Mouse (Mus musculus): Measurements from ENCODE around the gene BC049730.

DNA sequence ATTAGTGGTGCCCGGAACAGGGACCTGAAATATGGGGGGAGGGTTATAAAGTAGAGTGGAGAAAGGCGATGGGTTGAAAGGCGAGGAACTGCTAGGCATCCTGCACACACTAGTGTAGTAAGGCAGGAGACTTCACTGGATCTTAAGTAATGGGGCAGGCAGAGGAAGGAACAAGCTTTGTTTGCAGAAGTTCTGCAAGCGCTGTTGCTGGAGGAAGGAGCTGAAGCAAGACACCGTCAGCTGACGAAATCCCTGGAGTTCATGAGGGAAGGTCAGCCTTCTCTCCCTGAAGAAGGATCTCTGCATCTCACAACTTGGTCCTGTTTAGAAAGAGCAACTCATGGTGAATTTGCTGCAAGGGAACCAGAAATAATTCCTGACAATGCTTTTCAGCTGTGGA, 6.0 kb downstream of the BC049730 start:
- TF ChIP-seq CTCF (IDR thresholded peaks at IDR 0.05; ENCODE audit: low read depth): no peak
- no peak for TF ChIP-seq EP300 (IDR thresholded peaks at IDR 0.05; ENCODE audit: low read depth)

Data from liver, embryonic 14.5 days (tissue).